Mouse (Mus musculus): ENCODE data around the gene Galk1.

The Galk1 gene

DNA sequence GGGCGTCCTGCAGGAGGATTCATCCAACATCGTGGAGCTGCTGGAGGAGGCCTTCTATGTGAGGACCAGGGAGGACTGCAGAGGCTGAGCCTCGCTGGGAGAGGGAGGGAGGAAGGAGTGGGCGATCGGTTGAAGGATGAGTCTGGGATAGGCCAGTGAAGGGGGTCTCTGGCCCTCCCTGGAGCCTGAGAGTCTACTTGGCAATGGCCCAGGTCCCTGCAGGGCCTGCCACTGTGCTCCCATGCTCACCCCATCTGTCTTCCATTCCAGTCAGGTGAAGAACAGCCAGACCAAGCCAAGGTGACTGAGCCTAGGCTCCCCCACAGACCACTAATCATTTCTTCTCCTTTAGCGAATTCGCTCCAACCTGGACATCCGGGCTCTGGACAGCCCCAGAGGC lies 29.2 kb downstream of the Galk1 start:
- no peak for DNase-seq (ENCODE audit: low read depth, low spot score)

DNA sequence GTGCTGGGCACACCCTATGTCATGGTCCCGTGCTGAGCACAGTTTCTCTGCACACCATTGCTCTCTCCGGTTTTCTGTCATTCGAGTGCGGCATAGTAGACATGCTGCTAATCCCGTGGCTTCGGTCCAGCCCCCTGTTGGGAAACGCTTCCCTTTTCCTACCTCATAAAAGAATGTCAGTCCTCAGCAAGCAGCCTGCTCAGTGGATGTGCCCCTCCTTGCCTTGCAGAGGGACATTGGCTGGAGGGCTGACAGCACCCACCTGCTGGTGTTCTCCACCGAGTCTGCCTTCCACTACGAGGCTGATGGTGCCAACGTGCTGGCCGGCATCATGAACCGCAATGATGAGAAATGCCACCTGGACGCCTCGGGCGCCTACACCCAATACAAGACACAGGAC lies 30.0 kb downstream of the Galk1 start:
- DNase-seq (ENCODE audit: low read depth, low spot score): no peak

DNA sequence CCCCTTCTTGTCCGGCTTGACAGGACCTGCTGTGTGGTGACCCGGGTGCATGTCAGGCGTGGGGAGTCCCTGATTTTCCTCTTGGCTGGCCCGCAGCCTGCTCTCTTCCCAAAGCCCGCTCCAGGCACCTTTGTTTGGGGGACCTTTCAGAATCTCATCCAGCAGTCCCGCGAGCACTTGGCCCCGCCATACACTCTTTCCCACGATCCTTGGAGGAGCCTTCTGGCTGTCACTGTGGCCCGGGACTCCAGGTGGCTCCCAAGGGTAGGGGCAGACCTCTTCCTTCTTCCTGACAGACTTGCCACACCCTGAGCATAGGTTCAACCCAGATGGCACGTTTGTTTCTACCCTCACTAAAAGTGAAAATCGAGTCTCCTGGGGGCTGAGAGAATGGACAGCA lies 37.0 kb downstream of the Galk1 start:
- peak; percentile 46 for DNase-seq (ENCODE audit: low read depth, low spot score)

DNA sequence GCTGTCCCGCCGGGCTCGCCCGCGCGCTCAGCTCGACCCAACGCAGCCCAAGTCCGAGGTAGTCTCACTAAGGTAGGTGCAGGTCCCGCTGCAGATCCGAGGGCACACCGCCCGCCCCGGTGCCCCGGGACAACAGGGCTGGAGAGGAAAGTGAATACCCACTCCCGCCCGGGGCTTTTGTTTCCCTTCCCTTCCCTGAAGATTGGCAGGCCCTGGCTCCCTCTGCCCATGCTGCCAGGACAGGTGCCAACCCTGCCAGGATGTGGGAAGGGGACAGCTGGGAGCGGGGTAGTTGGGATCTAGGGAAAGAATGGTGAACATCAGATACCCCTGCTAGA lies 37.5 kb downstream of the Galk1 start:
- DNase-seq (ENCODE audit: low read depth, low spot score): no peak

DNA sequence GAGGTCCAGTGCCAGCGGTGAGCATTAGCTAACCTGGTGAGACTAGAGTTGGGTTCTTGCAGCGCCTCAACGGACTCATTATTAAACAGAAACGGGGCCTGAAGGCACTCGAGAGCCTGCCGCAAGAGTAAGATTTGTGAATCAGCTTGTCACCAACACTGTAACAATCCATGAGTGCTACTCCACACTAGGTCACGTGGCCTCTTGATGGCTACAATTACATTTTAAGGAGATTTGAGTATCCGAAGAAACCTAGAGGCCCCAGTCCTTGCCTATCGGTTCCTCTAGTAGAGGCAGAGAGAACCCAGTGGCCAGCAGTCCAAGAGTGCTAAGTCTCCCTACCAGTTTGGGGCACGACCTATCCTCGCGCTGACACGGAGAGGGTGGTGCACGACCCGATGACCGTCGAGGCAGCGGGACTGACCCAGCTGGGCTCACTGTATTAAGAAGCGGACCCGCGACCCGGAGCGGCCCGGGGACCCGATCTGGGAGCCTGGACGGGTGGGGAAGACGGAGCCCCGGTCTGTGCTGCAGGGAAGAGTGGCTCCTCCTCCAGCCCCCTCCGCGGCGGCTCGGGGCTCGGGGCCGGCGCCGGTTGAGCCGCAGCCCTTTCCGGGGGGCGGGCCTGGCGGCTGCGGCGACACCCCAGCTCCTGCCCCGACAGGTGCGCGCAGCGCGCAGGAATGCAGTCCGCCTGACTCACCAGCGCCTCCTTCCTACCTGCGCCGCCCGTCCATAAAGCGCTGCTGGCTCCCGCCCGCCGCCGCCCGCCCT lies 38.0 kb downstream of the Galk1 start, which contains the start of gene Itgb4:
TSS of gene Itgb4 (plus strand) at position 401 of the 774 bp plus-strand sequence.
- DNase-seq (ENCODE audit: low read depth, low spot score): peak; percentile 62

DNA sequence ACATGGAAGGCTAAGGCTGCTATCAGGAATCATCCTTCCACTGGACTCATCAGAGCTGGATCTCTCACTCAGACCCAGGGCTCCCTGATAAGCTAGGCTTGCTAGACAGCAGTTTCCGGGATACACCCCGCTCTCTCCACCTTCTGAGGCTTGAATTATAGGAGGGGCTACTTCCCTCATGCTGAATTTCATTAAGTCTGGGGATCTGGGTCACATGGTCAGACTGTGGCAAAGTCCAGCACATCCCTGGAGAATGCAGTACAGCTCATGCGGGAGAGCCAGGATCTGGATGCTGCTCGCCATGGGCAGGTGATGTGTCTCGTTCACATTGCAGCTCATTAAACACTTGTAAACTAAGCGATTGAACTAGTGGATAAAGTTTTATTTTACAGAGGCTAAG lies 41.5 kb downstream of the Galk1 start:
- peak; percentile 86 for DNase-seq (ENCODE audit: low read depth, low spot score)

DNA sequence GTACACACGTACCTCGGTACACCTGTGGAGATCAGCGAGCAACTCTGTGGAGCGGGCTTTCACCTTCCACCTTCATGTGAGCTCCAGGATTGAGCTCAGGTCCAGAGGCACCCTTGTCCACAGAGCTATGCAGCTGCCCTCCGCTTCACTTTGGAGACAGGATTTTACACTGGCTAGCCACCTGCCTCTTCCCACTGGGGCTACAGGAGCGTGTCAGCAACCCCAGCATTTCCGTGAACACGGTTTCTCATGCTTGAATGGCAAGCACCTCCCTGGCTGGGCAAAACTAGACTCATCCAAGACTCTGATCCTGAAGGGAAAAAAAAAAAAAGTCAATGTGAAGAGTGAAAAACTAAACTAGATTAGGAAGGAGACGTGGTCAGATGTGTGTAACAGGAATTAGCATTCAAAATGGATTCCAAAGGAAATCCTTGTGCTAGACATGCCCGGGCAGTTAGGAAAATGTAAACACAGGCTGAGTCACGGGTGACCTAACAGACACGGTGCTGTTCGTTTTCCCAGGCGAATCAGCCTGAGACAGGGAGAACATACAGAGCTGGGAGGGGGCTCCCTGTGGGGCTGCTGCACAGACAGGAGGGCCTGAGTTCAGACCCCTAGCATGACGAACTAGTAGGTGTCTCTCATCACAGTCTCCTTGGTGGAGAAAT lies 42.4 kb downstream of the Galk1 start:
- peak; percentile 87 for DNase-seq (ENCODE audit: low read depth, low spot score)

DNA sequence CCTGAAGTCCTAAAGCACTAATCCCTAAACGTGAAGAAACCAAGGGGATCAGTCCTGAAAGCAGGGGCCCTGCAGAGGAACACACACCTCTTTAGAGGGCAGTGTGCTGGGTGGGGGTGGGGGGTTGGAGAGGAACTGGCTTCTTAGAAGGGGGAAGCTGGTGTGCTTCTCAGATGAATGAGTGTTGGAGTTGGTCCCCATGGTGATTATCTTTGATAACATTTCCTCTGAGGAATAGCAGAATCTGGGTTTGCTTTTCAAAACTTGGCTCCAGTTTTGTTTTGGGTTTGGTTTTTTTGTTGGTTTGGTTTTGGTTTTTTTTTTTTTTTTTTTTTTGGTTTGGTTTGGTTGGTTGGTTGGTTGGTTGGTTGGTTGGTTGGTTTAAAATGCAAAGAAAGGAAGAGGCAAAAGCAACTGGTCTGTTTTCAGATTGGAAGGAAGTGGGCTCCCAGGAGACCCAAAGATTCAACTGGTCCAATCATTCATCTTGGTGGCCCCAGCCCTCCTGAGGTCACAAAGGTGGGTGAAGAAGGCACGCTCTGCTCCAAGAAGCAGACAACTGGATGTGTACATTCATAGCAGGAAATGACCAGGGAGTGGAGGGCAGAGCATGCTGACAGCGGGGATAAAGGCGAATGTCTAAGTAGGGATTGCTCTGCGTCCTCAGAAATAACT lies 43.7 kb downstream of the Galk1 start:
- DNase-seq (ENCODE audit: low read depth, low spot score): no peak

DNA sequence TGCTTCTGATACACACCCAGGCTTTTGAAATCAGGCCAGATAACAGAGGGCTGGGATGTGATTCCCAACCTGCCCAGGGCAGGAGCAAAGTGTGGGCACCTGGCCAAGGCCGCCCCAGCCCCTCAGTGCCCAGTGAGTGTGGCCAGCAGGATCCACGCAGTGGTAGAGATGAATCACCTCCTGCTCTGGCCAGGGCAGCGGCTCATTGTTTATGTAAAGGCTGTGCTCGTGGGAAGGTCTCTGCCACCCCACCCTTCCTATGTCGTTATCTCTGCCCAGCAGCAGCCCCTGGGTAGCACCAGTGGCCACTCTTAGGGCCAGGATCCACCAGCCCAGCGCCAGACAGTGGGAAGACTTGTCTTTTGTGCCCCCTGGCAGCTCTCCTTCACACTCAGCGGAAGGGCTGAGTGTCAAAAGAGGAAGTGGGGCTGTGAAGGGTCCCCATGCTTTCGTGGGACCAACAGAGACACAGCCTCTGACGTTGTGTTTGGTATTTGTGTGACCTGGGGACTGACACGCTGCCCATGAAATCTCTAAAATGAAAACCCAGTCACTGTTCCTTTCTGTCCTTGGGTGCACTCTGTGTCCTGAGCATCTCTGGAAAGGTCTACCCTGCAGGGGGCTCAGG lies 47.4 kb downstream of the Galk1 start:
- no peak for DNase-seq (ENCODE audit: low read depth, low spot score)

DNA sequence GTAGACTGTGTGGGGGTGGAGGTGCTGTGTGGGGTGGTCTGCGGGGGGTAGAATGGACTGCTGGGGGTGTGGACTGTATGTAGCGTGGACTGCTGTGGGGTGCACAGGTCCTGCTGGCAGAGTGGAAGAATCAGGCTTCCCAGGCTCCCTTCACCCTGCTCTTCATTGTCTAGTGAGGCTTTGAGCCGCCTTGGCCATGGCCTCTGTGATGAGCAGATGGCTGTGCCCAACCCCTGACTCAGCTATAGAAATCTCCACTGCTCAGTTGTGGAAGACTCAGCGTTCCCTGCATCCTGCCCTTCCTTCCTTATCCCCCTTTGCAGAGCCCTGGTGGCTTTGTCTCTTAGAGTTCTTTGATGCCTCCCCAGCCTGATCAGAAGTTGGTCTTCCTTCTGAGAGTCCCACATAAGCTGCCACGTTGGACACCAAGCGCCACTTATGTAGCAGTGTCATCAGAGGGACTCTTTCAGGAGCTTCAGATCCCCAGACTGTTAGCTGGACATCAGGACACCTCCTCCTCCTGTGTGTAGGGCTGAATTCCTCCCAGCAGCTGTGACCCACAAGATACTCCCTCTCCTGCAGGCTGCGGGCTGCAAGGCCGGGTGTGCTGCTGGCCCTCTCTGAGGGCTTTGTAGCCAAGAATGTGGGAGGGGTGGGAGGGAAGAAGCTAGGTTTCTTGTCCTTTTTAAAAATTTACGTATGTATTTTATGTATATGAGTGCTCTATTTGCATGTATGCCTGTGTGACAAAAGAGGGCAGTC lies 49.7 kb downstream of the Galk1 start:
- peak; percentile 38 for DNase-seq (ENCODE audit: low read depth, low spot score)

DNA sequence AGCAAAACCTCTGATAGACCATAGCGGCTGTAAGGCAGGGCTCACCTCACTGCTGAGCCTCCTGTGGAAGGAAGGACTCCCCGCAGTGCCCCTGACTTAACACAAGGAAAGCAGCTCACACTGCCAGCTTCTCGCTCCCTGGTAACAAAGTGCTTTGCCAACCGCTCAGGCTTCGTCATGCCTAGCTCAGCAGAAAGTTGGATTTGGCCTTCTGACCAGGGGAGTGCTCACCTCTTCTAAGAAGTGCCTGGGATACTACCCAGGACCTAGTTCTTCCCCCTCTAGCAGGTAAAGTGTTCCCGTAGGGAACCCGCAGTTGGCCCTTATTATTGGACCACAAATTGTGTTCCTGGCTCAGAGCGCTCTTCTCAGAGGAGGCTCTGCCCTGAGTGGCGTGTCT lies 53.5 kb downstream of the Galk1 start:
- peak; percentile 35 for DNase-seq (ENCODE audit: low read depth, low spot score)

All from ZHBTc4 (cell line).